Mouse (Mus musculus): ENCODE results near the gene H13. TPM values are rescaled to one million over a fixed set of nuclear protein-coding genes. Genes with fewer than 3 reads are reported as not detected.
A peak's percentile ranks its signal among the peaks of the same experiment; 100 is the strongest.
"Not testable (repeated sequence)": the region's sequence is repeated elsewhere in the genome, so short reads cannot be mapped to it uniquely, and the experiment has no call there.

H13 gene
- polyA plus RNA-seq, 1 experiment from 2014 or later, result 153 TPM

DNA sequence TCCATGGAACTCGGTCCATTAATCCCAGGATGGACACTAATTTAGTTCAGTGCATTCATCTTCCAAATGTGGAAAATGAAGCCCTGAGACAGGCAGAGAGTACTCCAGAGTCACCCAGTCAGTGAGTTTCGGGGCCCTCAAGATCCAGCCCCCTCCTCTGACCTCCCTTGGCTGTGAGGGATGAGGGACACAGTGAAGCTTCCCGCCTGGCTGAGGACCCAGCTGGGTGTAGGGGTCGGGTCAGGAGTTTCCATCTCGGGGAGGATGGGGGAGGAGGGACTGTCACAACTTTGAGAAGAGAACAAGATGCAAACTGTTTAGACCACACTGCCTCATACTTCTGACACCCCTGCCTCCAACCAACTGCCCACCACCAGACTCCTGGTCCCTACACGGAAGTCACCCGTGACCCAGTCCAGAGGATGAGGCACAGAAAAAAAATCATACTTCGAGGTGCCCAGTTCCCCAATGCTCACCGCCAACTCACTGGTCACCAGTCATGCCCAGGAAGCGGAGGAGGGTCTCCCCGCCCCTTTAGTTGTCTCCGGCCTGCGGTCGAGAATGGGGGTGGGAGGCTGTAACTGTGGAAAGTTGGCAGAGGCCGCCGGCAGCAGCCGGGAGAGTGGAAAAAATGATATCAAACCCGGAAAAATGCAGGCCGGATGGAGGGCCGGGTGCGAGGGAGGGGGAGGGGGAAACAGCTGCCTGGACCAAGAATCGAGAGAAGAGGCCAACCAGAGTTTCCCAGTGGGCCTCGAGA is 32.8 kb upstream of the H13 start:
- Histone ChIP-seq H3K27me3 (peaks cover 2% of the 10 kb centered on the region), H3K4me2 (replicated peaks) (no peak overlapping the region), H3K9me3 (replicated peaks) (no peaks in the 10 kb centered on the region), H3K4me3 (no peak overlapping the region), H3K36me3 (no peaks in the 10 kb centered on the region), H3K27ac (no peak overlapping the region), H3K4me1 (peaks cover 8% of the 10 kb centered on the region), H3K9ac (no peak overlapping the region)
- 73% methylated on average over 23 of the region's 23 CpGs for WGBS
- ATAC-seq (ENCODE audit: low FRiP score), result no peak

DNA sequence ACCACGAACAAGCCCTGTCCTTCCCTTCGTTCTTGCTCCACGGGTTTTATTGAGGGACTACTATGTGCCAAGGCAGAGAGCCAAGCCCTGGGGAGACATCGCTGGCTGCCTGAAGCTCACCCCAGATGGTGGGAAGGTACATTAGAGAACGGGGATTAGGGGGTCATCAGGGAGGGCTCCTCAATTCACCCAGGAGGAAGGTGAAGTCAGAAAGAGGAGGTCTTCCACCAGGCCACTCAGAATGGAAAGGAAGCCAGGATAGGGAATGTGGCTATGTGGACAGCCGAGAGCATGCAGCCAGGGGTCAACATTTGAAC is 32.3 kb upstream of the H13 start:
- Histone ChIP-seq H3K4me2 (replicated peaks) (no peak overlapping the region), H3K9me3 (replicated peaks) (no peaks in the 10 kb centered on the region), H3K4me1 (peaks cover 8% of the 10 kb centered on the region), H3K4me3 (no peak overlapping the region), H3K27me3 (peaks cover 2% of the 10 kb centered on the region), H3K36me3 (no peaks in the 10 kb centered on the region), H3K27ac (no peak overlapping the region), H3K9ac (no peak overlapping the region)
- WGBS, result 82% methylated on average over 6 of the region's 6 CpGs
- ATAC-seq (ENCODE audit: low FRiP score), result no peak

DNA sequence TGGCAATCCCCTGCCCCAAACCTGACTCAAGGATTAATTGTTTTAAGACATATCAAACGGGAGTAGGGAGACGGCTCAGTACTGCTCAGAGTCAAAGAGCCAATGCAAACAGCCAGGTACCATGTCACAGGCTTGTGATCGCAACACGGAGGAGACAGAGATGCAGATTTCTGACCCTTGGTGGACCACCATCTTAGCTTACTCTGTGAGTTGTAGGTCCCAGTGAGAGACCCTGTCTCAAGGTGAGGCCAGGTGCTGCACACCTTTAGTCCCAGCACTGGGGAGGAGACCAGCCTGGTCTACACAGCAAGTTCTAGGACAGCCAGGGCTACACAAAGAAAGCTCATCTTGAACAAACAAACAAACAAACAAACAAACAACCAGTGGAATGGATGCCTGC is 31.9 kb upstream of the H13 start:
- H3K4me2 ChIP-seq (replicated peaks), result no peak overlapping the region
- H3K9ac ChIP-seq, result no peak overlapping the region
- H3K4me3 ChIP-seq, result no peak overlapping the region
- ATAC-seq (ENCODE audit: low FRiP score), result no peak
- peaks cover 2% of the 10 kb centered on the region; the same call in 1 of the 2 replicates for H3K27me3 ChIP-seq
- peaks cover 8% of the 10 kb centered on the region for H3K4me1 ChIP-seq
- 91% methylated on average over 4 of the region's 4 CpGs for WGBS
- H3K36me3 ChIP-seq, result no peaks in the 10 kb centered on the region
- H3K27ac ChIP-seq, result no peak overlapping the region
- H3K9me3 ChIP-seq (replicated peaks), result no peaks in the 10 kb centered on the region

GRCm38 (mm10) chr2:152638865-152639264 is 30.4 kb upstream of the H13 start:
- no peaks in the 10 kb centered on the region for H3K9me3 ChIP-seq (replicated peaks)
- no peaks in the 10 kb centered on the region for H3K36me3 ChIP-seq
- H3K4me2 ChIP-seq (replicated peaks), result no peak overlapping the region
- WGBS, result 44% methylated on average over 6 of the region's 6 CpGs
- H3K27ac ChIP-seq, result no peak overlapping the region
- ATAC-seq (ENCODE audit: low FRiP score), result no peak
- no peak overlapping the region for H3K4me3 ChIP-seq
- H3K27me3 ChIP-seq, result peaks cover 2% of the 10 kb centered on the region; the same call in 1 of the 2 replicates
- no peak overlapping the region for H3K9ac ChIP-seq
- peaks cover 8% of the 10 kb centered on the region for H3K4me1 ChIP-seq

- no peaks in the 10 kb centered on the region for H3K9me3 ChIP-seq (replicated peaks)
- ATAC-seq (ENCODE audit: low FRiP score), result no peak
- H3K27me3 ChIP-seq, result peaks cover under 1% of the 10 kb centered on the region; the same call in 1 of the 2 replicates
- 10% methylated on average over 11 of the region's 11 CpGs for WGBS
- H3K36me3 ChIP-seq, result no peaks in the 10 kb centered on the region
- H3K4me2 ChIP-seq (replicated peaks), result no peak overlapping the region
- no peak overlapping the region for H3K27ac ChIP-seq
- no peak overlapping the region for H3K4me3 ChIP-seq
- H3K4me1 ChIP-seq, result peaks cover 8% of the 10 kb centered on the region
- H3K9ac ChIP-seq, result no peak overlapping the region
These were observed 29.7 kb upstream of the H13 start for GRCm38 (mm10) chr2:152639406-152640113.

DNA sequence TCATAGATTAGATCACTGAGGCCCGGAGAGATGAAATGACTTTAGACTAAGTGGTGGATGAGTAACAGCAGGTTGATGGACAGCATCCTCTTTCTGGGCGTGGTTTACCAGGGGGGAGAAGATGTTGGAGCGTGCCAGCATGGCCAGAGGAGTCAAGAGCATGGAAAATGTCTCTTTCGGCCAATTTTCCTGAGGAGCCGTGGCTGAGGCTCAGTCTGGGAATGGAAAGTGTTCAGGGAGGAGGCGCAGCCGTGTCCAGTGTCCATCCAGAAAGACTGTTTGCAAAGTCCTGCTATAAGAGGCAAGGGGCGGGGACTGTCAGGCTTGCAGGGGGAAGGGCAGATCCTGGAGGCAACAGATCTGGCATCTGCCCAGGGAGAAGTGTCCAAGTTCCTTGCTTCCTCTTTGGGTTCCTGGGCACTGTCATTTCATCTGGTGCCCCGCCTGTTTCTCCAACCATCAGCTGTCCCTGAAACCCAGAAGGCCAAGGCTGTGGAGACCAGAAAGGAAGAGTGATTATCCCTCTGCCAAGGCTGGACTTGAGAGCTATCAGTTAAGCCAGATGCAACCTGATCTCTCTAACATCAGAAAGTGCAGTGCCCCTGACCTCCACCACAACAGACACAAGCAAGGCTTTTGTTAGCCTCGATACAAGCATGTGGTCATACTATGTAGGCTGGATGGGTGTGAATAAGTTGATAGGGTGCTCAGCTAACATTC is 16.2 kb upstream of the H13 start:
- Histone ChIP-seq H3K36me3 (no peaks in the 10 kb centered on the region), H3K27me3 (no peaks in the 10 kb centered on the region), H3K9ac (no peak overlapping the region), H3K9me3 (replicated peaks) (no peaks in the 10 kb centered on the region), H3K4me3 (no peak overlapping the region), H3K4me2 (replicated peaks) (no peak overlapping the region), H3K27ac (no peak overlapping the region; the same call in 1 of the 2 replicates), H3K4me1 (peaks cover 9% of the 10 kb centered on the region)
- no peak for ATAC-seq (ENCODE audit: low FRiP score)
- WGBS, result 71% methylated on average over 10 of the region's 10 CpGs

DNA sequence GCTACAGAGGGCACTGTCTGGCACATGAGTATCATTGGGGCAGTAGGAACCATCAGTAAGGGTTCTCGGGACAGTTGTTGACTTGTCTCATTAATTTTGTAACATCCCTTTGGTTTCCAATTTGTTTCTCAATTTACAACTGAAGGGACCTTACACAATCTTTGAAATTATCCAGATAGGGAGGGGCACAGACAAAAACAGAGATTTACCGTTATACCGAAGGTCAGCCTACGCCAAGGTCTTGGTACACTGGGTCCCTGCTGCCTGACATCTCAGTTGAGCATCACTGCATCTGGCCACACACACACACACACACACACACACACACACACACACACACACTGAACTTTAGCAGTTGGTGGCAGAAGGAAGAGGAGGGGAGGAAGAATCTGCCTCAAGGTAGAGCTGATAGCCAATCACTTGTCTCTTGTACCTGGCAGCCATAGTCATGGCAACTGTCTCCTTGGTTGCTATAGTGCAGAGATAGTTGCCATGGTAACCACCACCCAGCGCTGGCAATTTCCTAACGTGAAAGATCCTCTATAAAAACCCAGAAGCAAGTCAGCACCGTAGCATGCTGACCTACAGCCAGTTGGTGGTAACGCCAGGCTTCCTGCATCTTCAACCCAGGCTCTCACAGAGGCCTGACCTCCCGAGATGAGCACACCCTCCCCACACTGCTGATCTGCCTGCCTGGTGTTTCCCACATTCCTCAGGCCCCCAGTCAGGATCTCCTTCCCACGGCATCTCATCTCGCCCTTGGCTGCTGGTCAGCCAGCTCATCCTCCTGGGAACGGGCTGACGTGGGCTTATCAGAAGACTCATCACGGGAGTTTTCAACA is 15.2 kb upstream of the H13 start:
- Histone ChIP-seq H3K4me1 (peaks cover 9% of the 10 kb centered on the region), H3K9ac (no peak overlapping the region), H3K9me3 (replicated peaks) (no peaks in the 10 kb centered on the region), H3K27me3 (no peaks in the 10 kb centered on the region), H3K36me3 (no peaks in the 10 kb centered on the region), H3K4me3 (0 out of 2 replicates have a peak overlapping the region, but pooled peaks have one; percentile 1), H3K4me2 (replicated peaks) (peak overlapping the region; percentile 37), H3K27ac (peak overlapping the region; percentile 83)
- WGBS, result 44% methylated on average over 14 of the region's 14 CpGs
- ATAC-seq (ENCODE audit: low FRiP score), result peak; percentile 86

DNA sequence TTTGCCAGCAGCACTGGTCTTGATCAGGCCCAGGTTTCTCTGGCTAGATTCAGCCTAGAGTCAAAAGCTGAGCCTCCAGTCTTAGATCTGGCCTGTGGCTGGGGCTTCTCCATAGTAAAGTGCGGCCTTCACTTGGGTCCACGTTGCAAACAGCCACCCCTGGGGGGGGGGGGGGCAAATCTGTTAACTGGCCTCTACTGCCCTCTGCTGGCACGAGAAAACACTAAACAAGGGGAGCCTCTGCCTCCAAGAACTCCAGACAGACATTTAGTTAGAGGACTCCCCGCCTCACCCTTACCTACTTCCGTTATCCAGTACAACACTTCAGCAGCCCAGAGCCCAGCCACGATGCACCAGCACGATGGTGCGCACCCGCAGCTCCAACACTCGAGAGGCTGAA is 11.9 kb upstream of the H13 start:
- Histone ChIP-seq H3K4me2 (replicated peaks) (no peak overlapping the region), H3K9ac (no peak overlapping the region), H3K36me3 (no peaks in the 10 kb centered on the region), H3K4me3 (no peak overlapping the region), H3K9me3 (replicated peaks) (no peaks in the 10 kb centered on the region), H3K4me1 (peaks cover 9% of the 10 kb centered on the region), H3K27me3 (no peaks in the 10 kb centered on the region), H3K27ac (no peak overlapping the region)
- no peak for ATAC-seq (ENCODE audit: low FRiP score)
- 60% methylated on average over 10 of the region's 10 CpGs for WGBS

DNA sequence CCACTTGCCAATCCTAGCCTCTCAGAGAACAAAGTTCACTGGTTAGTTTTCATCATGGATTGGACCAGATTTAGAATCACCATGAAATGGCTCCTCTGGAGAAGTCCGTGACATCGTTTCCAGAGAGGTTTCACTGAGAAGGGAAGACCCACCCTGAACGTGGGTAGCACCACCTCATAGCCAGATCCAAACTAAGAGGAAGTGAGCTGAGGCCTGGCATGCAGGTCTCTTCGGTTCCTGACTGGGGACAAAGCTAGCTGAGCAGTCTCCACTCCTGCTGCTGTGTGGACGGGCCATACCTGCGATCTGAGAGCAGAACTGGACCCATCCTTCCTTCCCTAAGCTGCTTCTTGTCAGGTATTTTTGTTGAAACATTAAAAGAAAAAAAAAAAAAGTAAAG is 8.1 kb upstream of the H13 start:
- no peak for ATAC-seq (ENCODE audit: low FRiP score)

DNA sequence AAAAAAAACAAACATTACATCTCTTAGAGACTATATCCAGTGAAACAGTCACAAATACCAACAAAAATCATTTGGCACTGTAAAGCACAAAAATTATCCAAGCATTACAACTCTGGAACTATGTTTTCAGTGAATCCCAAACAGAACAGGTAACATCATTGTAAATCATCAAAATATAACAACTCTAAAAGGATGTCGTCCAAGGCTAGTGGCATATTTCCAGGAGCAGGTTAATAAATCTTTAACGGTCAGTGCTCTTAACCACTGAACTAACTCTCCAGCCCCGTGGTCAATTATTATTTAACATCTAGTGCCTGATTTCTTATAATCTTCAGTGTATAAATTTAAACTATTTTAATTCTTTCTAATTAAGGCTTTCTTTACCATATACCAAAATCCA is 3.1 kb upstream of the H13 start:
- H3K27me3 ChIP-seq; H3K9me3 ChIP-seq (replicated peaks); H3K4me2 ChIP-seq (replicated peaks); H3K4me3 ChIP-seq; H3K4me1 ChIP-seq; H3K36me3 ChIP-seq; H3K9ac ChIP-seq; H3K27ac ChIP-seq; ATAC-seq (ENCODE audit: low FRiP score): not testable (repeated sequence)
- WGBS, result 80% methylated on average over 3 of the region's 3 CpGs

More for the DNA sequence above, 8.1 kb upstream of the H13 start:
- Histone ChIP-seq H3K4me3 (no peak overlapping the region), H3K4me1 (no peaks in the 10 kb centered on the region), H3K9ac (no peak overlapping the region), H3K36me3 (no peaks in the 10 kb centered on the region), H3K4me2 (replicated peaks) (no peak overlapping the region), H3K9me3 (replicated peaks) (no peaks in the 10 kb centered on the region), H3K27me3 (no peaks in the 10 kb centered on the region), H3K27ac (no peak overlapping the region)
- WGBS, result 80% methylated on average over 6 of the region's 6 CpGs

GRCm38 (mm10) chr2:152669639-152670484 is 601 bp downstream of the H13 start:
- Histone ChIP-seq H3K4me3 (peak overlapping the region; percentile 99), H3K27me3 (no peaks in the 10 kb centered on the region), H3K27ac (peak overlapping the region; percentile 97), H3K4me2 (replicated peaks) (peak overlapping the region; percentile 93), H3K4me1 (peaks cover 35% of the 10 kb centered on the region), H3K9ac (peak overlapping the region; percentile 96), H3K9me3 (replicated peaks) (no peaks in the 10 kb centered on the region), H3K36me3 (peaks cover 20% of the 10 kb centered on the region)
- WGBS, result 1% methylated on average over 45 of the region's 46 CpGs
- peak; percentile 75 for ATAC-seq (ENCODE audit: low FRiP score)
